Mouse (Mus musculus) CH12.LX (cell line): ENCODE measurements around the gene Npepps. TPM values are rescaled to one million over a fixed set of nuclear protein-coding genes. Genes with fewer than 3 reads are reported as not detected.

ENCODE experiments used
- DNase-seq: peaks from one replicate; pipeline ENCODE4 v3.0.0-alpha.2; 2013; ENCODE audit errors: extremely low read depth
- H3K27ac ChIP-seq: 2 replicates; pipeline ENCODE4 v1.5.1; 2012; ENCODE audit warnings: low read depth, mild to moderate bottlenecking, control low read depth, moderate library complexity; ENCODE audit not compliant: insufficient read depth
- H3K27me3 ChIP-seq: replicated peaks from 2 replicates; pipeline ENCODE3; 2012; ENCODE audit warnings: inconsistent platforms
- H3K36me3 ChIP-seq, 2 experiments: replicated peaks in 1 of 2; 2 replicates each; pipeline versions ENCODE3 to v1.6.1; 2012; ENCODE audit warnings: inconsistent platforms in 1 of 2, low read length in 1 of 2, mild to moderate bottlenecking in 1 of 2, mixed read lengths in 1 of 2, moderate library complexity in 1 of 2; ENCODE audit not compliant: control insufficient read depth in 1 of 2, insufficient read depth in 1 of 2
- H3K4me1 ChIP-seq, 2 experiments: 2 replicates each; pipeline ENCODE4 v1.6.1; 2012; ENCODE audit warnings: inconsistent platforms in 1 of 2, moderate library complexity in 1 of 2; ENCODE audit not compliant: insufficient read depth in 2 of 2, control insufficient read depth in 1 of 2
- H3K4me2 ChIP-seq: 2 replicates; pipeline ENCODE4 v1.6.1; 2012; ENCODE audit warnings: low read depth, mild to moderate bottlenecking, control low read depth; ENCODE audit not compliant: poor library complexity, insufficient read depth, severe bottlenecking
- H3K4me3 ChIP-seq, 3 experiments: fragments of 150-350 bp in 1 of 3; sonication (generic) in 1 of 3; replicated peaks in 1 of 3; 2 replicates each; pipeline versions ENCODE3 to v1.5.1; 2011 to 2012; ENCODE audit warnings: low read depth in 2 of 3, low read length in 2 of 3, mild to moderate bottlenecking in 2 of 3, moderate library complexity in 2 of 3, control low read depth in 1 of 3, improper control_type of control experiment in 1 of 3, inconsistent platforms in 1 of 3, mixed read lengths in 1 of 3; ENCODE audit not compliant: poor library complexity in 1 of 3
- H3K79me2 ChIP-seq: replicated peaks from 2 replicates; pipeline ENCODE4 v1.6.1; 2012; ENCODE audit warnings: mild to moderate bottlenecking, moderate library complexity; ENCODE audit not compliant: control insufficient read depth, poor library complexity, insufficient read depth, severe bottlenecking; ENCODE audit errors: extremely low read depth
- H3K9ac ChIP-seq: 2 replicates; pipeline ENCODE4 v1.6.1; 2012; ENCODE audit warnings: low read depth, mild to moderate bottlenecking, control low read depth, moderate library complexity; ENCODE audit not compliant: insufficient read depth
- H3K9me3 ChIP-seq: replicated peaks from 2 replicates; pipeline ENCODE3; 2012; ENCODE audit warnings: low read length, inconsistent platforms, mixed read lengths
- CTCF ChIP-seq, 2 experiments: IDR thresholded peaks in 1 of 2; conservative IDR thresholded peaks in 1 of 2; 2 replicates each; pipeline ENCODE4 v1.5.1; 2011 to 2012; ENCODE audit warnings: low read depth in 2 of 2, low read length in 2 of 2, improper control_type of control experiment in 1 of 2, inconsistent platforms in 1 of 2, mild to moderate bottlenecking in 1 of 2, moderate library complexity in 1 of 2
- E2F4 ChIP-seq: IDR thresholded peaks from 2 replicates; pipeline ENCODE4 v1.6.1; 2011; ENCODE audit warnings: low read depth, low read length, improper control_type of control experiment; ENCODE audit not compliant: insufficient replicate concordance
- ELF1 ChIP-seq: IDR thresholded peaks from 2 replicates; pipeline ENCODE4 v1.6.1; 2014; ENCODE audit warnings: low read depth, mild to moderate bottlenecking, inconsistent platforms, low read length, improper control_type of control experiment
- ETS1 ChIP-seq: conservative IDR thresholded peaks from 2 replicates; pipeline ENCODE4 v1.6.1; 2012; ENCODE audit warnings: low read depth, mild to moderate bottlenecking, inconsistent platforms, low read length, improper control_type of control experiment, moderate library complexity
- GABPA ChIP-seq: IDR thresholded peaks from 2 replicates; pipeline ENCODE4 v1.6.1; 2012; ENCODE audit warnings: low read depth, low read length, improper control_type of control experiment, inconsistent platforms; ENCODE audit not compliant: insufficient replicate concordance
- HCFC1 ChIP-seq: IDR thresholded peaks from 2 replicates; pipeline ENCODE4 v1.6.1; 2012; ENCODE audit warnings: low read depth, mild to moderate bottlenecking, inconsistent platforms, low read length, improper control_type of control experiment
- KAT2A ChIP-seq: IDR thresholded peaks from 2 replicates; pipeline ENCODE4 v1.6.1; 2012; ENCODE audit warnings: low read length, improper control_type of control experiment, inconsistent platforms; ENCODE audit not compliant: insufficient replicate concordance
- MAX ChIP-seq: IDR thresholded peaks from 2 replicates; pipeline ENCODE4 v1.6.1; 2011; ENCODE audit warnings: low read length, improper control_type of control experiment
- MYC ChIP-seq: IDR thresholded peaks from 2 replicates; pipeline ENCODE4 v1.6.1; 2011; ENCODE audit warnings: low read depth, mild to moderate bottlenecking, improper control_type of control experiment, low read length
- NRF1 ChIP-seq: IDR thresholded peaks from 2 replicates; pipeline ENCODE4 v1.6.1; 2014; ENCODE audit warnings: low read depth, mild to moderate bottlenecking, inconsistent platforms, low read length, improper control_type of control experiment, moderate library complexity
- PAX5 ChIP-seq: IDR thresholded peaks from 2 replicates; pipeline ENCODE4 v1.6.1; 2012; ENCODE audit warnings: low read length, inconsistent platforms, mixed read lengths
- POLR2A ChIP-seq: IDR thresholded peaks from 2 replicates; pipeline ENCODE4 v1.6.1; 2011; ENCODE audit warnings: low read depth, mild to moderate bottlenecking, improper control_type of control experiment, low read length
- TCF12 ChIP-seq: IDR thresholded peaks from 2 replicates; pipeline ENCODE4 v1.6.1; 2014; ENCODE audit warnings: low read depth, mild to moderate bottlenecking, inconsistent platforms, low read length, improper control_type of control experiment
- UBTF ChIP-seq: IDR thresholded peaks from 2 replicates; pipeline ENCODE4 v1.6.1; 2012; ENCODE audit warnings: low read depth, mild to moderate bottlenecking, inconsistent platforms, low read length, improper control_type of control experiment, moderate library complexity
- USF1 ChIP-seq: IDR thresholded peaks from 2 replicates; pipeline ENCODE4 v1.6.1; 2014; ENCODE audit warnings: low read depth, mild to moderate bottlenecking, inconsistent platforms, low read length, improper control_type of control experiment
- ZC3H11A ChIP-seq: IDR thresholded peaks from 2 replicates; pipeline ENCODE4 v1.6.1; 2012; ENCODE audit warnings: low read depth, mild to moderate bottlenecking, inconsistent platforms, low read length, improper control_type of control experiment
- dilution Hi-C: fragments of 300-500 bp; cut with MboI; formaldehyde crosslinking; loops from 2 replicates; pipeline ENCODE4 v1.14.3; 2020; ENCODE audit warnings: low sequenced_read_pairs; ENCODE audit not compliant: extremely low pct_unique_long_range_greater_than_20kb, extremely low pct_ligation_motif_present
- in situ Hi-C: fragments of 300-500 bp; cut with MboI; formaldehyde crosslinking; loops from 3 replicates; pipeline ENCODE4 v1.14.3; 2019; ENCODE audit warnings: low sequenced_read_pairs, low pct_ligation_motif_present, low pct_unique_long_range_greater_than_20kb, mixed read lengths
- polyA plus RNA-seq: library from polyadenylated mRNA; unstranded; fragments of >175 nt; gene quantifications from 2 replicates; pipeline ENCODE4 v1.2.1, GENCODE M21; 2012; ENCODE audit warnings: low read depth; ENCODE audit not compliant: insufficient read length
- total RNA-seq, 2 experiments: library from RNA; depleted of rRNA; stranded (reverse); fragments of 300-350 nt in 1 of 2; fragments of >200 nt in 1 of 2; gene quantifications; 2 replicates each; pipeline ENCODE4 v1.2.3; 2012 to 2014

Npepps gene
- total and polyA plus RNA-seq, 3 experiments: 29.8 to 50.8 (median 42.5) TPM

- no peak for TF ChIP-seq ZC3H11A
- no peak for TF ChIP-seq NRF1
- TF ChIP-seq POLR2A: no peak
- no peak for TF ChIP-seq E2F4
- TF ChIP-seq, all 38 proteins: peak for 0
- Histone ChIP-seq H3K79me2 (no peaks in the 10 kb centered on the region), H3K4me2 (no peak overlapping the region), H3K9ac (no peak overlapping the region), H3K4me3 (no peak overlapping the region), H3K27me3 (no peaks in the 10 kb centered on the region), H3K27ac (no peak overlapping the region), H3K9me3 (no peaks in the 10 kb centered on the region), H3K36me3 (no peaks in the 10 kb centered on the region), H3K4me1 (peaks cover 0 to 3% of the 10 kb centered on the region in 2 experiments; a peak in 1 of 4 replicates)
- in situ Hi-C loops: loop anchor here (5.0 kb wide), 1 partner anchor 98 kb away; no protein-coding TSS in a partner anchor
- DNase-seq: no peak
- dilution Hi-C loops: no loop called here
Measured at GRCm38 (mm10) chr11:97299939-97300338, 19.5 kb upstream of the Npepps start.

DNA sequence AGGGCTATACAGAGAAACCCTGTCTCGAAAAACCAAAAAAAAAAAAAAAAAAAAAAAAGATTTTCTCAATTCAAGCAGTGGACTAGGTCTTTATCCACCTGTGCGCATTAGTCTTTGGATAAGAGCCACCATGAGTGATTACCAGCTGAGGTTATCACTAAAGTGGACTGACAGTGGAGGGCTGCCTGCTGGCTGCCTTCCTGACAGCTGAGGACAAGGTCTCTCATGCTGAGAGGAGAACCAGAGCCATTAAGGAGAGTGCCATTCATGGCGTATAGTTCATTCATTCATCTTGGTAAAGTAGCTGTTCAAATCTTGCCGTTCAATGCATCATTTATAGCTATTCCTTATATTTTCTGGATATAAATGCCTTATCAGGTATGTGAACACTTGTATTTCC, 16.1 kb upstream of the Npepps start:
- Histone ChIP-seq H3K79me2 (no peaks in the 10 kb centered on the region), H3K36me3 (no peaks in the 10 kb centered on the region)
- no peak for TF ChIP-seq USF1
- no peak for TF ChIP-seq CTCF (conservative IDR thresholded peaks at IDR 0.05 in 1 of 2, IDR thresholded peaks at IDR 0.05 in 1 of 2; ENCODE audit: low read depth in 2 of 2, low read length in 2 of 2)
- TF ChIP-seq HCFC1: no peak
- TF ChIP-seq ELF1: no peak
- TF ChIP-seq UBTF: no peak
- TF ChIP-seq MAX: no peak
- no peak for TF ChIP-seq TCF12
- no peak for TF ChIP-seq PAX5
- TF ChIP-seq MYC: no peak
- no peak for TF ChIP-seq GABPA
- no peak for TF ChIP-seq KAT2A
- TF ChIP-seq POLR2A: no peak
- TF ChIP-seq ETS1: no peak
- TF ChIP-seq ZC3H11A: no peak
- TF ChIP-seq, all 38 proteins: peak for 0
- Histone ChIP-seq H3K27me3 (no peaks in the 10 kb centered on the region), H3K4me2 (no peak overlapping the region), H3K4me1 (0 out of 4 replicates have a peak, but pooled peaks cover 0 to 3% of the 10 kb centered on the region in 2 experiments), H3K9ac (no peak overlapping the region), H3K27ac (no peak overlapping the region), H3K9me3 (peaks cover 5% of the 10 kb centered on the region), H3K4me3 (no peak overlapping the region)
- dilution Hi-C loops (no loop called here), in situ Hi-C loops (no loop called here)
- no peak for DNase-seq
